Mouse (Mus musculus): Measurements from ENCODE around the gene Lrrc2. TPM values are rescaled to one million over a fixed set of nuclear protein-coding genes. Genes with fewer than 3 reads are reported as not detected.

Gene Lrrc2
- total RNA-seq, 2 experiments from 2014 or later: 2.0 to 2.6 TPM

DNA sequence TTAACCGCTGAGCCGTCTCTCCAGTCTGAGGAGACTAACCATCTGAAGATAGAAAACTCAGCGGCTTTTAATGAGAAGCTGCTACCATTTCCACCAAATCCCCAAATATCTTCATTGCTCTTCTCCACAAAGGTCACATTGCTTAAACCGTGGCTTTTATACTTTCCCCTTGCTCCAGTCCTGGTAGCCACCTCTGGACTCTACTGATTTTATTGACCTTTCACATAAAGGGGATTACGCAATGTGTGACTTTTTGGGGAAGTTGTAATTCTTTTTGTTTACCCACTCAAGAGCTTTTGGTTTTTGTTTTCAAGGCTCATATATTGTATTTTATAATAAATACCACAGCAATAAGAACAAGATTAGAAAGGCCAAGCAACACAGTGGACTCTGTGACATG is 34.2 kb downstream of the Lrrc2 start:
- no peak for DNase-seq (ENCODE audit: low spot score in 2 of 2)

DNA sequence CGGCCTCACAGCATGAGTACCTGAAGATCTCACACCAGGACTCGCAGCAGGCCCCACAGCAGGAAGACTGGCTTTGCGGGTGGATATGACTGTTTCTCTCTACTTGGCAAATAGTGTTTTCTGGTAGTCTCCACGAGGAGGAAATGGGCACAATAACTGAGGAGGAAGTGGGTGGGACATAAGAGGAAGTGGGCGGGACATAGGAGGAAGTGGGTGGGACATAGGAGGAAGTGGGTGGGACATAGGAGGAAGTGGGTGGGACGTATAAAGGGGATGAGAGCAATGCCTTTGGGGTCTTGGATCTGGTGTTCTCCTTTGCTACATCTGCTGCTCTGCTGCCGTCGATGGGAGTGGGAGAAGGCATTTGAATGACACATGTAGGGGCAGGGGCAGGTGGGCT is 34.6 kb downstream of the Lrrc2 start:
- DNase-seq (ENCODE audit: low spot score in 2 of 2): no peak

DNA sequence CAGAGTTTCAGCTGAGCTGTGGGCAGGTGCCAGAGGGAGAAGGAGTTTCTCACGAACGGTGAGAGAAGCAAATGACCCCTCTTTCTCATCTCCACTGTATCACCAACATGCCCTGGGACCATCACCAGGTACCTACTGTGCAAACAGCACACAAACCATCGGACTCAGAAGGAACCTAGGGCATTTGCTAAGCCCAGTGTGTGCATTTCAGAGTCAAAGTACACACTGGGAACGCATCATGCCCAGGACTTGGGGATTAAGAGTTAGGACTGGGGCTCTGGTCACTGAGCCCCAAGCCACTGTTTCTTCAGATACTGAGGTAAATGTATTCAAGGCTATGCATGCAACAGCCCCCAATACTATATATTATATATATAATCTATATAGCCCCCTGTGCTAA is 36.0 kb downstream of the Lrrc2 start:
- no peak for DNase-seq (ENCODE audit: low spot score in 2 of 2)

DNA sequence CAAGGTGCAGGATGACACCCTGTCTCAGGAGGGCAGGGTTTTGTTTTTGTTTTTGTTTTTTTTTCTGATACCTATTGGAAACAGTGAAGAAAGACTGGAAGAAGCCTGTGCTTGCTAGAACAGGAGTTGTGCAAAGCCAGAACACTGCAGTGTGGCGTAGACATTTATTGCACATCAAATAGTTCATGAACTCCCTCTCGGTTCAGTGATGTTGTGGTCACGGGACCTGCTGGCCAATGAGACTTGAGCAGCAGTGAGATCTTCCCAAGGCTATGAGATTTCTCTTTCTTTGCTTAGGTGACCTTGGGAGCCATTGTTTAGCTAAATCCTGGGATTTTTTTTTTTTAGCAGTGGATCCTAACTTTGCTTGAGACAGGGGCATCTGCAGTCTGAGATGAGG is 36.7 kb downstream of the Lrrc2 start:
- DNase-seq (ENCODE audit: low spot score in 2 of 2): no peak

DNA sequence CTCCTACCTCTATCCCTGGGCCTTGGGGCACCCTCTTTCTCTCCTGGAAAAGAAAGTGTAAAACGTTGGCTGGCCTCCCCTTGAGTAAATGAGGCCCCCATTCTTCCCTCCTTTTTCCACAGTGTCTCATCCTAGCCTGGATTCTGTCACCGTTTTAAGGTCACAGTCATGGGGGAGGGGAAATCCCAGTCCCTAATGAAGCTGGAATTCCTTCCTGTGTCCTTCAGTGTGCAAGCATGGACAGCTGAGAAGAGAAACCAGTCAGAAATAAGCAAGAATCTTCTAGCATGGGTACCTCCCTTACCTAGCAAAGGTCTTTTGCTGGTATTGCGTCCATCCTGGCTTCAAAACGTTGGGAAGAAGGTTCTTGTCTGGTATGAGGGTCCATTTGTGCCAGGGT is 37.8 kb downstream of the Lrrc2 start:
- DNase-seq (ENCODE audit: low spot score in 2 of 2): no peak

DNA sequence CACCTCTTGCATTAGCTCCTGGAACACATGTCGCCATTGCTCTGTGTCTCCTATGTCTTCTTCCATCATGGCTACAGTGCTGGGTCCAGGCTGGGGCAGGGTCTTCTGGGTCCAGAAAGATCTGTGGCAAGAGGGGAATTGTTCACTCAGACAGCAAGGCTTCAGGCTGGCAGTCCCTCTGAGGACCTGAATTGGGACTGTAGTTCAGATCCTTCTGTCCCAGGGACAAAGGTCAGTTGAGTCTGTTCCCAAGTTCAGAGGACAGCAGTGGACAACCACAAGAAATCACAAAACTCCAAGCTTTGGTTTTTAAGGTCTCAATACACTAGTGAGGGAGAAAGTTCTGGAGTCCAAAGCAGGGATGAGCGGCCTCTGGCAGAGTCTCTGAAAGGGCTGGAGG is 38.2 kb downstream of the Lrrc2 start:
- DNase-seq (ENCODE audit: low spot score in 2 of 2): no peak

DNA sequence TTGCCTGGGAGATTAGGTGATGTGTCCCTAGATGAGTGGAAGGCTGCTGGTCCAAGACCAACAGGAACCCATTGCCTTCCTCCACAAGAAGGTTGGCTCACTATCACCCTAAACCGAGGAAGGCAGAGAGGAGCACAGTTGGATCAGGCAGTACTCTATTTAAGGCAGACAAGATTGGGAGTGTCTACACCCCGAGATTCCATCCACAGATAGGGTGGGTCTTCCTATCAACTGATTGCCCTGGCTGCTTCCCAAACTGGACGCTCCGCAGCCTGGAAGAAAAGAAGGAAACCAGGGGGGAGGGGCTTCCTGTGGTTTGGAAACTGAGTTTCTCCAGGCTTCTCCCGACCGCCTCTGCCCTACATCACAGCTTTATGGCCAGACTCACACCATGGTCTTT is 38.9 kb downstream of the Lrrc2 start, which contains the start of gene Rtp3:
Gene Rtp3 (minus strand): TSS at position 380 of the 400 bp plus-strand sequence.
- DNase-seq (ENCODE audit: low spot score in 2 of 2): no peak

DNA sequence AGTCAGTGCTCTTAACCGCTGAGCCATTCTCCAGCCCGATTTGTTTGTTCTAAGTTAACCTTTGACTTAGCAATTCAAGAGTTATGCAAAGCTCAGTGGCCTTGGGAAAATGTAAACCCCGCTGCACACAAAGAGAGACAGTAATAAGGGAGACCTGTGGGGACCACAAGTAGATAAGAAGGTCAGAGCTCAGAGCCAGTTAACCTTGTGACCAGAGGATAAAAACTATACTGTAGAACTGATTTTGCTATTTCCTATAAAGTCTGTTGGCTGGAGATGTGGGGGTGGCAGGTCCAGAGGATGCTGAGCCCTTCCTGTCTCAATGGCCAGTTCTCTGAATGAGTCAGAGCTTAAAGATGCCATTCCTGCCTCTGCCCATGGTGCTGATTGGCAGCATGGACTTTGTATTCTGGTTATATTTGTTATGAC is 42.0 kb downstream of the Lrrc2 start:
- DNase-seq (ENCODE audit: low spot score in 2 of 2): no peak

DNA sequence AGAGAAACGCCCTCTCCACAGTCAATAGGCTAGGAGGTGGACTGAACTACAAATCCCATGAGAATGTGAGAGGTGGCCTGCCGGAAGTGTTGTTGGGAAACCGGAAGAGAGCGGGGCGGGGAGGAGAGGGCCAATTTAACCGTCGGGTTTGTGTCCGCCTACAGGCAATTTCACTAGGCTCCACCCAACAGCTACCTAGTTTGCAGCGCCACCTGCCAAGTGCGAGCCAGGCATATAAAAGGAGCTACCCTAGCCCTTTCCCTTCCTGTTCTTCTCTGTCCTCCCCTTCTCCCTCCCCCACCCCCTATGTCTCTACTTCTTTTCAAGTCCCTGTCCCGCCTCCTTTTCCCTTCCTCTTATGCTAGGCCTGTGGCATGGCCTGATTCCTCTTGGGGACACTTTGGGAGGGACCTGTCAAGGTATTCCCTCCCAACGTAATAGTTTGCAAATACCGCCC is 43.4 kb downstream of the Lrrc2 start:
- DNase-seq (ENCODE audit: low spot score in 2 of 2): peak; percentile 50 to 77

DNA sequence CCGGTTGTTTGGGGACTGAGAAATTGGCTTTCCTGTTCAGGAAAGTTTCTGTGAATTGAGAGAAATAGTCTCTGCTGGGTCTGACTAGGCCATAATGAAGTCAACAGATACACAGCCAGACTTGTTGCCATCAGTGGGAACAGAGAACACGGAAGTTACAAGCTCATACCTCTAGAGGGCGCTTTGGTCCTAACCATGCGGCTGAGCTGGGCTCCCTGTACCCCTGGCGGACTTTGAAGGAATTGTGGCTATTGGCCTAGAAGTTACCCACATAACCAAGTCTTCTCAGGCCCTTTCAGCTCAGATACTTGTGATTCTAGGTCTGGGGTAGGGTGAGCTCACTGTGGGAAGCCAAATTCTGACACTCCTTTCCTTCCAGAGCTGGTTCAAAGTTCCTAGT is 45.9 kb downstream of the Lrrc2 start:
- peak; percentile 63 to 81 for DNase-seq (ENCODE audit: low spot score in 2 of 2)

DNA sequence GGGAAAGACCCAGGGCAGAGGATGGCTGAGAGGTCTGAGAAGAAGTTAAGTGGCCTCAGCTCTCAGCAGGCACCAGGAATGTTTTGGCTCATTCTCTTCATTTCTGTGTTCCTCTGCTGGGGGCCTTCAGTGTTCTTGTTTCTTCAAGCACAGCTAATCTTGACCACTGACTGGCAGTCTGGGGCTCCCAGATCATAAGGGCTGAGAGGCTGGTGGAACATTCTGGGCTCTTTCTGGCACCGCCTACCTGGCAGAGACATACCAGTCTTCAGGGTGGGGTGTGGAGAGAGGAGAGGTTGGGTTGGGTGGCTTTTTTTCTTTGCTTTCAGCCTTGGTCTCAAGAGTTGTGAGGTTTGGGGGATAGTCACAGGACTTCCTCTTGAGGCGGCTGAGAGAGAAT is 47.7 kb downstream of the Lrrc2 start:
- no peak for DNase-seq (ENCODE audit: low spot score in 2 of 2)

DNA sequence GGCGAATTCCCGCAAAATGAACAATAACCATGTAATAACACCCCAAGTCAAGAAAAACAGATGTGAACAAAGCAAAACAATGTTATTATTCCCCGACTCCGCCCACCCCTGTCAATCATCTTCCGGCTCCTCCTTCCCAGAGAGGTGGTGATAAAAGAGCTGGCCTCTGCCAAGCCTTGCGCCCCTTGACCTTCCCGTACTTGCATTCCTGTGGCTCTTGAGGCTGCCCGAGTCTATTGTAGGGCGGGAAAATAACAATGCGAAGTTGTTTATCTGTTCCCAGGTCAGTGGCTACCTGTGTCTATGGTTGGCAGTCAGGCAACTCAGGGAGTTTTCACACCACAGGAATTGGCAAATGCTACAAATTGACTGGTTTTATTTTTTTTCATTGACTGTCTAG is 48.5 kb downstream of the Lrrc2 start:
- DNase-seq (ENCODE audit: low spot score in 2 of 2): no peak

DNA sequence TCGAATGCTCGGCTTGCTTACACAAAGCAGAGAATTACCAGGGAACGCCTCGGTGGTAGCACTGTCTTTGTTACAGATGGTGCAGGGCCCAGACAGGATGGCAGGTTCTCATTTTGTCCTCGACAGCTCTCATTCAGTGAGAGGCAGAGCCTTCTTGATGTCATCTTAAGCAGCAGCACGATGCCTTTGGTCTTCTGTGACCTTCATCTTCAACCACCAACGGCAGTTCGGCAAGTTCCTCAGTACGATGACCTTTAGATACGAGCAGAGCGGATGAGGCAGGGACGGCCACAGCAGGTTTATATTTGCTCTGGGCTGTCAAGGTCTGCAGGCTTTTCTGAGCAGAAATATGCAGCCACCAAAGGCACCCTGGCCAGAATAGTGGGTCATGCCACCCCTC is 50.3 kb downstream of the Lrrc2 start:
- DNase-seq (ENCODE audit: low spot score in 2 of 2): no peak

DNA sequence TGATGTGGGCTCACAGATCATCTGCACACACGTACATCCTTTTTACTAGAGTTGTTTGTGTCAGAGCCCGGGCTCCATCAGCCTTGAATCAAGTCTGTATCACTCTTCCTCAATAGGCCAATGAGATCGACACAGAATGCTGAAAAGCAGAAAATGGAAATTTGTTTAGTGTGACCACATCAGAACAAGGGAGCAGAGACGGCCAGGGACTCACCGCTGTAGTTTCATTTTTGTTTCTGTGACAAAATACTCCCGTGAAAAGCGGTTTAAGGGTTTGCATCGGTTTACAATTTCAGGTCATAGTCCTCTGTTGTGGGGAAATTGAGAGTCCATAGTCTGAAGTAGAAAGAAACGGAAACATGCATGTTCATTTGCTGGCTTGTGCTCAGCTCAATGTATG is 51.9 kb downstream of the Lrrc2 start:
- DNase-seq (ENCODE audit: low spot score in 2 of 2): no peak

DNA sequence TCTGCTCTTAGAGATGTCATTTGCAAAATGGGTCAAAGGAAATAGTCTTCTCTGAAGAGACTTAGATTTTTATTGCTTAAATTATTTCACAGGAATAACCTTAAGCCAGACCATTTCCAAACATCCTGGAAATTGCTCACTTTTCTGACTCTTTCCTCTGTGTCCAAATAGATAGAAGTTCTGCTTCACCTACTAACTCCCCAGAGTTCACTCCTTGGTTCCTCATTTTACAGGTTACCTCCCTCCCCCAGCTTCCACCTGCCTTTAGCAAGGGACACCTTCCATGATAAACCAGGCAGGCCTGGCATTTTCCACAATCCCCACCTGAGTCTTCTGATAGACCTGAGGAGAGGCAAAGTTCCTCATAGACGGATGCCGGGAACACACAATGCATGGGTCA is 55.2 kb downstream of the Lrrc2 start:
- no peak for DNase-seq (ENCODE audit: low spot score in 2 of 2)

DNA sequence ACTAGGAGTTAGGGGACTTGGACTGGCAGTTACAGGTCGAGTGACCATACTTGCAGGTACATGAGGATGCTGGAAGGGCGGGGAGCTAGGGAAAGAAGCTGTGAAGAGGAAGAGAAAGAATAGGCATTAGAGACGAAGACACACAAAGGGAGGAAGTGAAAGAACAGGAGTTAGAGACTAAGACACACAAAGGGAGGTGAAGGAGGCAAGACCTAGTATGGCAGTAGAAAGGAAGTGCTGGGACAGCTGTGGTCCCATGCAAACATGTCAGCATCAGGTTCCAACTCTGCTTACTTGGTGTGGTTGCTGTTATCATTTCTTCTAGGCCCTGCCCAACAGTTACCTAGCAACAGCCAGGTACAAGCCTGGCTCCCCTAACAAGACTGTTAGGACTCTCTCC is 58.4 kb downstream of the Lrrc2 start:
- no peak for DNase-seq (ENCODE audit: low spot score in 2 of 2)

DNA sequence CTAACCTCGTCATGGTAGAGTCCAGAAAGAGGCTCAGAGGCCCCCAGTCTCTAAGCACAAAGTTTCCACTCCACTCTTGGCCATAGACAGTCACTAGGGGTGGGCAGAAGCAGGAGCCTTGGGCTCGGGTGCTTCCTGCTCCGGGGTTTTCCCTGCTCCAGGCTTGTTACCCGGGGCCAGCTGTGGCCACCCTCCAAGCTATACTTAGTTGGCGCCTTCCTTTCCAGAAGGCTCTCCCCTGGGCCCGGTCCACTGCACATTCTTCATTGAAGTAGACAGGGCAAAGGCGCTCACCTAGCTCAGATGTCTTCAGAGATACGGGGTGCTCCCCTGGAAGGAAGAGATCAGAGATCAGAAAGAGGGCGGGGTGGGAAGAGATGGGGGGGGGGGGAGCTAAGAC is 60.2 kb downstream of the Lrrc2 start:
- DNase-seq (ENCODE audit: low spot score in 2 of 2): no peak

DNA sequence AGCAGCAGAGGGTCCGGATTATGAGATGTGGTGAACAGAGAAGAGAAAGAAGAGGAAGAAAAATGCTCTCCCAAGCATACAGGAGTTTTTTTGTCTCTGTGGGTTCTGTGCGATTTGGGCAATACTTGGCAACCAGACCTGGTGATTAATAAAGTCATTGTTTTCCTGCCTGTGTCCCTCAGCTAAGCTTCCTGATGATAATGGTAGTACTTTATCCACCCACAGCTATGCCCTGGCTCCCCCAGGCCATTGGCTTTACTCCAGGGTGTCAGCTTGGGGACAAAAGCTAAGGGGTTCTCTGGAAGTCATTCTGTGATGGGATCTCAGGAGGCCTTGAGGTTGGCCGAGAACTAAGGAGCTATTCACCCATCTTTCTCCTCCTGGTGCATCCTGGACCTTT is 60.7 kb downstream of the Lrrc2 start:
- DNase-seq (ENCODE audit: low spot score in 2 of 2): no peak

DNA sequence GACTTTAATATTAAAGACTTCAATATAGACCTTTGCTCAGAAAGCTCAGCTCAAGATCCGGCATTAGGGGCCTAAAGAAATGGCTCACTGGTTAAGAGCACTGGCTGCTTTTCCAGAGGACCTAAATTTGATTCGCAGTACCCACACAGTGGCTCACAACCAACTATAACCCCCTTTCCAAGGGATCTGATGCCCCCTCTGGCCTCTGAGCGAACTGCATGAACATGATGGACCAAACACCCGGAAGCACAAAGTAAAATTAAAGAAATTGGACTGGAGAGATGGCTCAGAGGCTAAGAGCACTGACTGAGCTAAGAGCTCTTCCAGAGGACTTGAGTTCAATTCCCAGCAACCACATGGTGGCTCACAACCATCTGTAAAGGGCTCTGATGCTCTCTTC is 64.3 kb downstream of the Lrrc2 start:
- no peak for DNase-seq (ENCODE audit: low spot score in 2 of 2)

DNA sequence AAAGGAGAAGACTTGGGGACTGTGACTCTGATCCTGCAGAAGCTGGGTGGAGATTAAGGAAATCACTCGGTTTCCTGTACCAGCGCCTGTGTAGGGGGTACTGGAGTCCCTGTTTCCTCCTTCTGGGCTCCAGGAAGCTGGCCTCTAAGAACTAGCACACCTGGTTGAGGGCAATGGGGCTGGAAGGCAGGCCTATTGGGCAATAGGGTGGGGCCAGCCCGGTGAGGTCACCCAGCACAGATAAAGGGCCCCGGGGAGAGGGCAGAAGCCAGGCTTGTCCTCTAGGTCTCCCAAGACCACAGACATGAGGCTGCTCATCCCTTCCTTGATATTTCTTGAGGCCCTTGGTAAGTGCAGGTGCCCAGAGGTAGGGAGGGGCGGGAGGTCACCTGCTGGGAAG is 67.7 kb downstream of the Lrrc2 start, which contains the start of gene Ltf:
Gene Ltf (plus strand): TSS at position 250 of the 400 bp plus-strand sequence.
- no peak for DNase-seq (ENCODE audit: low spot score in 2 of 2)

DNA sequence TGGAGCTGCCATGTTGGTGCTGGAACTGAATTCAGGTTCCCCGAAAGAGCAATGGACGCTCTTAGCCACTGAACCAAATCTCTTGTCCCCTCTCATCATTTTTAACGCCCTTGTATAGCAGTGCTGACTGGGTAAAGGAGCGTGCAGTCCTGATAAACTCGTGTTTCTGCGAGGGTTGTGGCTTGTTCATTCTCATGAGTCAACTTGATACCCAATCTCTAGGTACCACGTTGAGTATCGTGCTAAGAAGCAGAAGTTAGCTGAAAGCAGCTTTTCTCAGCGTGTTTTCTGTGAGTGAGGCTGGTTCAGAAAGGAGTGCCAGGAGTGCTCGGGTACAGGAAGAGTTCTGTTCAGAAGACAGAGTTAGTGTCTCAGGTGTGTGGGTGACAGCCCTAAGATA is 75.4 kb downstream of the Lrrc2 start:
- DNase-seq (ENCODE audit: low spot score in 2 of 2): no peak

Measured in layer of hippocampus, postnatal 14 days (tissue).